Mouse (Mus musculus) retina, adult 2 months (tissue): ENCODE measurements around the gene Mst1.

Experiments used
- DNase-seq: peaks from one replicate; pipeline ENCODE4 v3.0.0-alpha.2; 2012; ENCODE audit warnings: low read depth, low spot score

Gene Mst1

DNA sequence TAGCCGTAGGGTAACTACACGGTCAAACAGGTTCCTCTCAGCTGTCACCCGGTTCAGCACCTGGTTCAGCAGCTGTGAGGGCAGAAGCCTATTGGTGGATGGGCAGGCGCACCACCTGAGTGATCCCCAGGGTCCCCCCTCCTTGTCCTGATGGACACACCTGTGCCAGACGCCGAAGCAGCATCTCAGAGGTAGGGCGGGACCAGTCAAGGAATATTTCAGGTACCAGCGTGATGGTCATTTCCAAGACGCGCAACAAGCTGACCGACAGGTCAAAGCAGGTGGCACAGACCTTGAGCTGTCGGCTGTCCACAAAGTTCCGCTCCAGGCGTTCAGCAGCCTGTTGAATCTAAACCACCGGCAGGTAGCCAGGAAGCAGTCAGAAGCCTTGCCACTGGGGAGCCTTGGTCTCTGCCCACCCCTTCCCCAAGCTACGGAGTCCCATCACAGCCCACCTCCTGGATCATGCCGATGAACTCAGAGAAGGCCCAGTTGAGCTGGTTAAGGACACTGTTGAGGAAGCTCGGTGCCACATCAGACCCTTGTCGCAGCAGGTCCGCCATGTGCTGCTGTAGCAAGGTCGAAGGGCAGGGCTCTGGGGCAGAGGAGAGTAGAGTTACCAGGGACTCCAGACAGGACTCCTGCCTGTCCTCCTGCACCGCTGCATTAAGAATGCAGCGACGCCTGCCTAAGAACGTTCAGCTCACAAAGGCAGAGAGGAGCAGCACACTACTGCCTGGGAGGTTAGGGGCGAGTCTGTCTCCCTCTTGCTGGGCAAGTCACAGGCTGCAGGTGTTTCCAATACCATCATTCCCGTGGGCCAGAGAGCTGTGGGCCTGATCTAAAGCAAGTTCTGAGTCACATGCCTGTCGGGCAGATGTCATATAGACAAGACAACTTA, 23.6 kb upstream of the Mst1 start:
- DNase-seq = no peak

DNA sequence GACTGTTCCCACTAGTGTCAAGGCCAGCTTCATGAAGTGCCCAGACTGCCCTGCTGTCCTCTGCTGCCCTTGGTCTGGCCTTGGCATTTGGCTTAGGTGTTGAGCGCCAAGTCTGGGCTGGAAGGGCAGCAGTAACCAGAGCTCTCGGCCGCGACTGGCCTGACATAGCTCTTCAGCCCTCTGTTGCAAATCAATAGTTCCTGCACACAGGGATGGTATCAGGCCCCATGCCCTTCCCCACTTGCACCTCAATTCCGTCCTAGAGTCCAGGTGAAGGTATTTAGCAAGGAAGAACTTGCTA, 23.0 kb upstream of the Mst1 start:
- no peak for DNase-seq

GRCm38 (mm10) chr9:108058291-108058690, 21.9 kb upstream of the Mst1 start:
- DNase-seq = no peak

- no peak for DNase-seq
These were observed 18.1 kb upstream of the Mst1 start for GRCm38 (mm10) chr9:108062142-108062541.

- DNase-seq = no peak
These were observed 16.9 kb upstream of the Mst1 start for GRCm38 (mm10) chr9:108063361-108063760.

- peak; percentile 57 for DNase-seq
These were observed 14.7 kb upstream of the Mst1 start for GRCm38 (mm10) chr9:108065491-108066011.

GRCm38 (mm10) chr9:108067199-108067598, 13.0 kb upstream of the Mst1 start:
- DNase-seq = no peak

GRCm38 (mm10) chr9:108067900-108068299, 12.3 kb upstream of the Mst1 start:
- peak; percentile 66 for DNase-seq

DNA sequence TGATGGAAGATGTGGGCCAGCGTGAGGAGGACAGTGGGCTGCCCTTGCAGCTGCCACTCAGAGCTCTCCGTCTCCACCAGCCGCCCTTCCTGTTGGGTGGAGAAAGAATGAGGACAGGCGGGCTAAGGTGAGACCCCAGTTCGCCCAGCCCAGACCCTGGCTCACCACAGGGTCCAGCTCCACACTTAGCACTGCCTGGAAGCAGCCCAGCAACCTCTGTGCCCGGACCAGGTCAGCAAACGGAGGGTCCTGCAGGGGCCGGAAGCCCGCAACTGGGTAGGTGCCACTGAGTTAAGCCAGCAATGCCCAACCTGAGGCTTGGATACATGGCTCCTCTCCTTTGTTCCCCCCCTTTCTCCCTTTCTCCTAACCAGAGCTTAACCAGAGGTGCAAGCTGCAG, 11.2 kb upstream of the Mst1 start:
- no peak for DNase-seq

GRCm38 (mm10) chr9:108069529-108069928, 10.7 kb upstream of the Mst1 start:
- DNase-seq = no peak

- no peak for DNase-seq
These were observed 8.4 kb upstream of the Mst1 start for GRCm38 (mm10) chr9:108071801-108072200.

DNA sequence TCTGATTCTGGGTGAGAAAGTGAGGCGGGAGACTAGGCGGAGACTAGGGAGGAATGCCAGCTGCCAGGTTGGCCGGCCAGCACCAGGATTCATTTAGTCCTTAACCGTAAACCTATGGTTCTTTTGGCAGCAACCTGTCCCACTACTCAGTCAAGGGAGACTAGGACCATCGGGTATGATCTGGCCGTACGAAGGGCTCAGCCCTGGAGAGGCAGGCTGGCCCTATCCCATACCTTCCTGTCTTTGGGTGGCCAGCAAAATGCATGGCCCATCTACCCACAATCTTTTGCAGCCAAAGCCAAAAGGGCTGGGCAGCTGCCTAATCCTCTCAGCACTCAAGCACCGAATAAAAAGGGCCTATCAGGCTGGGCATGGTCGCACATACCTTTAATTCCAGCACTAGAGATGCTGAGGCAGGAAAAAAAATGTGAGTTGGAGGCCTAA, 7.7 kb upstream of the Mst1 start:
- no peak for DNase-seq

GRCm38 (mm10) chr9:108073141-108073930, 6.9 kb upstream of the Mst1 start:
- DNase-seq = peak; percentile 69

- DNase-seq = no peak
These were observed 2.3 kb downstream of the Mst1 start for GRCm38 (mm10) chr9:108082549-108082948.

- no peak for DNase-seq
These were observed 2.8 kb downstream of the Mst1 start, which contains the start of gene Rnf123 for GRCm38 (mm10) chr9:108082988-108083431. Gene Rnf123 (minus strand): TSS chr9:108083346.

GRCm38 (mm10) chr9:108083561-108083960, 3.3 kb downstream of the Mst1 start:
- no peak for DNase-seq

DNA sequence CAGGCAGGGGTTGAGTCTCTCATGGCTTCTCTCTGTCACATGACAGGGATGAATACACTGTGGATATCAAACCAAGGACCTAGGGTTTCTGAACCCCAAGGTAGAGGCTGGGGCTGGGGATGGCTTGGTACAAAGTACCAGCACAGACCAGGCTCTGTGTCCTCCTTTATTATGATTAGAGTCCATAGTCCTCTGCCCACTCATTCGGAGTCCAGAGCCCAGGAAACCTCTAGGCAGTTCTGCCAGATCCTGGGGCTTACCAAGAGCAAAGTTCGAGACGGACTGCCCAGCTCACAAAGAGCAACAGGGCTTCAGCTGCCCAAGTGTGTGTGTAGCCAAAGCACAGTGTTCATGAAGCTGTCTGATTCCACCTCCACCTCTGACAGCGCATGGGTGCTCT, 5.0 kb downstream of the Mst1 start:
- DNase-seq = no peak

- no peak for DNase-seq
These were observed 10.4 kb downstream of the Mst1 start for GRCm38 (mm10) chr9:108090611-108091120.

DNA sequence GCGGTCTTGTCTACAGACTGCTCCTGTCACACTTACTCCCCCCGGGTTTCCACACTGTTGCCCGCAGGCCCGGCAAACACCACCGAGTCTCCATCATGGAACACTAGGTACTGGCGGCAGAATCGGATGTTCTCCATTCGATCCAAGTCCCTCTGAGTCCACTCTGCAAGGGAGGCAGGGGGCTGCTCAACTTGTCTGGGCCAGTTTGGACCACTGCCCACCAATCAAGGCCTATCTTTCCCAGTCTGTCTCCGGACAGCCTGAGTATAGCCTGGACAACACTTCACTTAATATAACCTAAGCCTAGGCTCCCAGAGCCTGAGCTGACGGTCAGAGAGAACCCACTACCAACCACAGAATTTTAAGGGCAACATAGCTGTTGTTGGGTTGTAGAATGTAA, 13.3 kb downstream of the Mst1 start:
- no peak for DNase-seq

DNA sequence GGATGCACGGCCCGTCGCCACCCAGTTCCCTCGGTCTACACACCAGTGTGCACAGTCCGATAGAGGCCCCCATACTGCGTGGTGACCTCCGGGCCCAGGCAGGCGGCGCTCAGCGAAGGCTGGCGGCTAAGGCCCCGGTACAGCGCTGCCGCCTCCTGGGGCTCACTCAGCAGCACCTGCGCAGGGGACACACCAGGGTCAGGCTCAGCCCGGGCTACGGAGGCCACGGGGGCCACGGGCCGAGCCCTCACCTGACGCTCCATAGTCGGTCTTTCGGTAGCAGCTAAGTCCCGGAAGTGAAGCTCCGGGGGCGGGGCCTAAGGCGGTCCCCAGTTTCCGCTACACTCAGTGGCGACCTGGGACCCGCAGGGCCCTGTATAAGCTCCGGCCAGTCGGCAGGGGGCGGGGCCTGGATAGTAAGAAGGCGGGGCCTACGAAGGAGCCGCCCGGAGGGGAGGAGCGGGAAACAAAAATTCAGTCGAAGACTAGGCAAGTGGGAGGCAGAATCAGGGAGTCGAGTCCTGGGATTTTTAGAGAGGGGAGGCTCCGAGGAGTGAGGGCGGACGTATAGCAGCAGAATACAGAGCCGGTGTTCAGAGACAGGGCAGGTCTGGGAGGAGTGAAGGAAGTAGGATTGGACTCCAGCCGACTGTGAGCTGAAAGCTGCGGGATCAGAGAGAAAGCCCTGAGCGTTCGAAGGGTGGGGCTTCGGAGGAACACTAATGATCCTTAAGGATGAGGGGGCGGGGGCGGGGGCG, 14.1 kb downstream of the Mst1 start, which contains the start of gene Apeh:
TSS of gene Apeh (minus strand) at position 423 of the 758 bp plus-strand sequence.
- peak; percentile 85 for DNase-seq

DNA sequence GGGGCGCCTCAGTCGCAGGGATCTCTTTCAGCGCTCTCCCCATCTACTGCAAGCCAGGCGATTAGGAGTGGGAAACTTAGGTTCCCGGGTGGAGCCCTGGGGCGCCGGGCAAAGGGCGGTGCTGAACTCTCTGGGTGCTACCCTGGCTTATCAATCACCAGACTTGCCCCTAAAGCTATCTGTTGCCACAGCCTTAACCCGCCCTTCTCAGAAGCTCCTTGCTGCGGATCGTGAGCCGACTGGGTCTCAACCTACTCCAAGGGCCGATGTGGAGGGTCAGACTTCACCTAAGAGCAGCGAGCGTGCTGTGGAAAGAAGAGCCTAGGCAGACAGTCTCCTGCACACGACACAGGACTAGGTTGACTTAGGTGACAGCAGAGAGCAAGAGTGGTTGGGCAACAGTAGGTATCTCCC, 14.8 kb downstream of the Mst1 start:
- no peak for DNase-seq
